Mouse (Mus musculus): ENCODE results near the gene Relch. TPM values are rescaled to one million over a fixed set of nuclear protein-coding genes. Genes with fewer than 3 reads are reported as not detected.

Gene Relch
- polyA plus RNA-seq, 1 experiment from 2014 or later, result 22.1 TPM

Other genes starting within 250 kb of the Relch start
- 14.1 and 16.5 TPM in 2 replicates for gene Pign, start 184 bp upstream of the Relch start, polyA plus RNA-seq (2015; fragmentation: Nextera tagmentation; extraction: Ambion mirVana)
- 1.3 and 1.4 TPM in 2 replicates for gene Tnfrsf11a, start 116.9 kb downstream of the Relch start, polyA plus RNA-seq (2015; fragmentation: Nextera tagmentation; extraction: Ambion mirVana)

Data from kidney, embryonic 16.5 days (tissue).